Mouse (Mus musculus) midbrain, postnatal 0 days (tissue): ENCODE measurements around the gene Otp. TPM values are rescaled to one million over a fixed set of nuclear protein-coding genes. Genes with fewer than 3 reads are reported as not detected.

Experiments
- ATAC-seq: fragments of 200-750 bp; cut with Nextera tagmentation; 2 replicates; pipeline ENCODE4 v1.8.0; 2017; ENCODE audit warnings: moderate number of reproducible peaks, mild to moderate bottlenecking, moderate TSS enrichment, moderate library complexity; ENCODE audit not compliant: low FRiP score
- DNase-seq: peaks from one replicate; pipeline ENCODE4 v3.0.0-alpha.2; 2015; ENCODE audit warnings: low spot score
- H3K27ac ChIP-seq: fragments of 300-500 bp; sonication (generic); 2 replicates; pipeline ENCODE4 v1.5.1; 2014; ENCODE audit warnings: low read depth, mild to moderate bottlenecking, low read length, mixed read lengths
- H3K27me3 ChIP-seq: fragments of 300-500 bp; sonication (generic); 2 replicates; pipeline ENCODE4 v1.6.1; 2014; ENCODE audit warnings: low read length, control low read depth, mixed read lengths; ENCODE audit not compliant: insufficient read depth
- H3K36me3 ChIP-seq: fragments of 300-500 bp; sonication (generic); 2 replicates; pipeline ENCODE4 v1.6.1; 2014; ENCODE audit warnings: low read length, control low read depth, mixed read lengths; ENCODE audit not compliant: insufficient read depth
- H3K4me1 ChIP-seq: fragments of 300-500 bp; sonication (generic); 2 replicates; pipeline ENCODE4 v1.6.1; 2014; ENCODE audit warnings: mild to moderate bottlenecking, control low read depth, antibody characterized with exemption, low read length, mixed read lengths; ENCODE audit not compliant: insufficient read depth
- H3K4me2 ChIP-seq: fragments of 300-500 bp; sonication (generic); 2 replicates; pipeline ENCODE4 v1.6.1; 2014; ENCODE audit warnings: low read depth, mild to moderate bottlenecking, low read length, mixed read lengths; ENCODE audit not compliant: poor library complexity, severe bottlenecking
- H3K4me3 ChIP-seq: fragments of 300-500 bp; sonication (generic); 2 replicates; pipeline ENCODE4 v1.5.1; 2014; ENCODE audit warnings: low read depth, mild to moderate bottlenecking, low read length, moderate library complexity
- H3K9ac ChIP-seq: fragments of 300-500 bp; sonication (generic); replicated peaks from 2 replicates; pipeline ENCODE4 v1.6.1; 2014; ENCODE audit warnings: mild to moderate bottlenecking, low read length, moderate library complexity, mixed read lengths; ENCODE audit not compliant: poor library complexity, severe bottlenecking
- H3K9me3 ChIP-seq: fragments of 300-500 bp; sonication (generic); 2 replicates; pipeline ENCODE4 v1.6.1; 2016; ENCODE audit warnings: low read length, control low read depth
- CTCF ChIP-seq: IDR thresholded peaks from 2 replicates; pipeline ENCODE4 v1.5.1; 2016; ENCODE audit warnings: antibody characterized with exemption, mild to moderate bottlenecking
- WGBS: fragments of 180-500 bp; shearing (Covaris S2); extraction: QIAGEN DNeasy Blood & Tissue Kit; methylation state at CpG from one replicate; pipeline ENCODE4 v1.1.7; 2014; 5-methylcytosine and 5-hydroxymethylcytosine counted together
- polyA plus RNA-seq: library from polyadenylated mRNA; unstranded; fragments of >200 nt; fragmentation: Nextera tagmentation; extraction: Ambion mirVana; gene quantifications from 2 replicates; pipeline ENCODE4 v1.2.1, GENCODE M21; 2015
- total RNA-seq: library from RNA; depleted of rRNA; stranded (reverse); fragments of >200 nt; gene quantifications from 2 replicates; pipeline ENCODE4 v1.2.3, GENCODE M21; 2014

Gene Otp
- total and polyA plus RNA-seq, 2 experiments from 2014 or later, result 3.3 to 4.5 TPM

GRCm38 (mm10) chr13:94843236-94843635 is 32.2 kb upstream of the Otp start:
- H3K4me1 ChIP-seq, result no peaks in the 10 kb centered on the region
- ATAC-seq (no peak), DNase-seq (no peak)
- peaks cover 20% of the 10 kb centered on the region for H3K36me3 ChIP-seq
- WGBS, result 83% methylated on average over 5 of the region's 5 CpGs
- no peak overlapping the region for H3K27ac ChIP-seq
- no peaks in the 10 kb centered on the region for H3K27me3 ChIP-seq
- H3K4me3 ChIP-seq, result no peak overlapping the region
- H3K9me3 ChIP-seq, result no peaks in the 10 kb centered on the region
- H3K4me2 ChIP-seq, result no peak overlapping the region
- TF ChIP-seq CTCF, result no peak
- no peak overlapping the region for H3K9ac ChIP-seq

GRCm38 (mm10) chr13:94847870-94848269 is 27.5 kb upstream of the Otp start:
- H3K9me3 ChIP-seq, result no peaks in the 10 kb centered on the region
- 77% methylated on average over 7 of the region's 7 CpGs for WGBS
- no peak overlapping the region for H3K4me3 ChIP-seq
- H3K9ac ChIP-seq, result no peak overlapping the region
- DNase-seq, result no peak
- H3K4me2 ChIP-seq, result no peak overlapping the region
- peaks cover 7% of the 10 kb centered on the region; the same call in 1 of the 2 replicates for H3K36me3 ChIP-seq
- H3K27ac ChIP-seq, result no peak overlapping the region
- TF ChIP-seq CTCF, result no peak
- ATAC-seq, result no peak
- no peaks in the 10 kb centered on the region for H3K4me1 ChIP-seq
- H3K27me3 ChIP-seq, result no peaks in the 10 kb centered on the region

GRCm38 (mm10) chr13:94849351-94849750 is 26.1 kb upstream of the Otp start:
- Histone ChIP-seq H3K9ac (no peak overlapping the region), H3K27ac (no peak overlapping the region), H3K36me3 (no peaks in the 10 kb centered on the region), H3K27me3 (0 out of 2 replicates have a peak, but pooled peaks cover 4% of the 10 kb centered on the region), H3K9me3 (no peaks in the 10 kb centered on the region), H3K4me2 (no peak overlapping the region), H3K4me1 (no peaks in the 10 kb centered on the region), H3K4me3 (no peak overlapping the region)
- DNase-seq (no peak), ATAC-seq (no peak)
- TF ChIP-seq CTCF, result no peak
- 82% methylated on average over 13 of the region's 13 CpGs for WGBS

GRCm38 (mm10) chr13:94858016-94858575 is 17.3 kb upstream of the Otp start:
- WGBS, result 66% methylated on average over 8 of the region's 8 CpGs
- Histone ChIP-seq H3K27ac (no peak overlapping the region), H3K9ac (no peak overlapping the region), H3K9me3 (no peaks in the 10 kb centered on the region), H3K4me2 (no peak overlapping the region), H3K36me3 (no peaks in the 10 kb centered on the region), H3K4me1 (no peaks in the 10 kb centered on the region), H3K27me3 (peaks cover 52% of the 10 kb centered on the region), H3K4me3 (no peak overlapping the region)
- ATAC-seq (no peak), DNase-seq (no peak)
- no peak for TF ChIP-seq CTCF

GRCm38 (mm10) chr13:94859256-94859655 is 16.1 kb upstream of the Otp start:
- TF ChIP-seq CTCF, result no peak
- Histone ChIP-seq H3K27ac (no peak overlapping the region), H3K4me1 (no peaks in the 10 kb centered on the region), H3K27me3 (peaks cover 59% of the 10 kb centered on the region), H3K9me3 (no peaks in the 10 kb centered on the region), H3K4me2 (no peak overlapping the region), H3K4me3 (no peak overlapping the region), H3K9ac (no peak overlapping the region), H3K36me3 (no peaks in the 10 kb centered on the region)
- ATAC-seq, result no peak
- no peak for DNase-seq
- 83% methylated on average over 8 of the region's 8 CpGs for WGBS

- H3K36me3 ChIP-seq, result no peaks in the 10 kb centered on the region
- TF ChIP-seq CTCF, result no peak
- WGBS, result 72% methylated on average over 5 of the region's 5 CpGs
Measured at GRCm38 (mm10) chr13:94862491-94863230, 12.7 kb upstream of the Otp start.

More at GRCm38 (mm10) chr13:94862491-94863230, 12.7 kb upstream of the Otp start:
- Histone ChIP-seq H3K27ac (no peak overlapping the region), H3K4me2 (no peak overlapping the region), H3K4me1 (no peaks in the 10 kb centered on the region), H3K27me3 (peaks cover 76% of the 10 kb centered on the region), H3K9ac (no peak overlapping the region), H3K4me3 (no peak overlapping the region), H3K9me3 (no peaks in the 10 kb centered on the region)
- no peak for DNase-seq
- no peak for ATAC-seq
